Mouse (Mus musculus): ENCODE measurements around the gene Spata16.

DNA sequence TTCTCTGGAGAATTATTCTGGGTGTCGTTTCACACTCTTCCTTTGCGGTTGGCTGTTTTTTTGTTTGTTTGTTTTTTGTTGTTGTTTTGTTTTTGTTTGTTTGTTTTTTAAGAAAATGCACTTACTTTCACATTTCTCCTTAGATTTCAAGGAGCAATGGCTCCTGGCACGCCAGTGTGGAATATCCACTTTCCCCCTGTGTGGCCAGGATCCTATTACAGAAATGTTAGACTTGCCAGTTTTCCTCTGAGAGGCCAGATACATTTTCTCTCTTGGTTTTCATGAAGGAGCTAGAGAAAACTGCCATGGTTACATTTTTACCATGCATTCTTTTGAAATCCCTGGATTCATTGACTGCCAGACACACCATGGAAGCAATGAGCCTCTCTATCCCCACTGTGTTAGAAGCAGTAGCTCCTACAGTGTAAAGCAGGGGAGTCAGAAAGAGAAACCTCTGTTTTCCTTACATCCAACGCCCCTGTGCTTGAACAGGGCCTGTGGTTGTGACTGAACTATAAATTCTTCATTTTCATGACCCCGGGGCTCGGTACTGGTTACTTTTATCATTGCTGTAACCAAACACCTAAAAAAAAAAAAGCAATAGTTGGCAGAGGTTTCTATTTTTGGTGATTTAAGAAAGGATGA is 344.7 kb downstream of the Spata16 start:
- TF ChIP-seq CTCF (IDR thresholded peaks at IDR 0.05; ENCODE audit: low read depth) (no peak), EP300 (IDR thresholded peaks at IDR 0.05; ENCODE audit: low read depth) (no peak)

All from heart, postnatal 0 days (tissue).